Mouse (Mus musculus) kidney, postnatal 0 days (tissue): Measurements from ENCODE around the gene Tha1. TPM values are rescaled to one million over a fixed set of nuclear protein-coding genes. Genes with fewer than 3 reads are reported as not detected.

ENCODE experiments used
- ATAC-seq: fragments of 200-750 bp; cut with Nextera tagmentation; replicated peaks from 2 replicates; pipeline ENCODE4 v1.8.0; 2017; ENCODE audit warnings: low read depth, moderate number of reproducible peaks, moderate TSS enrichment, moderate library complexity; ENCODE audit not compliant: low FRiP score
- DNase-seq: peaks from one replicate; pipeline ENCODE4 v3.0.0-alpha.2; 2016; ENCODE audit warnings: low spot score
- H3K27ac ChIP-seq: fragments of 300-500 bp; sonication (generic); 2 replicates; pipeline ENCODE4 v1.5.1; 2014; ENCODE audit warnings: mild to moderate bottlenecking
- H3K27me3 ChIP-seq: fragments of 300-500 bp; sonication (generic); 2 replicates; pipeline ENCODE4 v1.6.1; 2014; ENCODE audit warnings: low read length, mixed read lengths; ENCODE audit not compliant: insufficient read depth
- H3K36me3 ChIP-seq: fragments of 300-500 bp; sonication (generic); 2 replicates; pipeline ENCODE4 v1.6.1; 2014; ENCODE audit warnings: low read length, mixed read lengths; ENCODE audit not compliant: insufficient read depth
- H3K4me1 ChIP-seq: fragments of 300-500 bp; sonication (generic); replicated peaks from 2 replicates; pipeline ENCODE4 v1.6.1; 2014; ENCODE audit warnings: antibody characterized with exemption, low read length, mixed read lengths; ENCODE audit not compliant: insufficient read depth
- H3K4me2 ChIP-seq: fragments of 300-500 bp; sonication (generic); 2 replicates; pipeline ENCODE4 v1.6.1; 2014; ENCODE audit warnings: mild to moderate bottlenecking, low read length, moderate library complexity, mixed read lengths
- H3K4me3 ChIP-seq: fragments of 300-500 bp; sonication (generic); replicated peaks from 2 replicates; pipeline ENCODE4 v1.5.1; 2014; ENCODE audit warnings: low read depth, low read length
- H3K9ac ChIP-seq: fragments of 300-500 bp; sonication (generic); 2 replicates; pipeline ENCODE4 v1.6.1; 2014; ENCODE audit warnings: low read depth, low read length
- H3K9me3 ChIP-seq: fragments of 300-500 bp; sonication (generic); replicated peaks from 2 replicates; pipeline ENCODE4 v1.6.1; 2016; ENCODE audit warnings: low read length, inconsistent platforms, mixed read lengths
- CTCF ChIP-seq: IDR thresholded peaks from 2 replicates; pipeline ENCODE4 v1.5.1; 2016; ENCODE audit warnings: antibody characterized with exemption, low read depth, mild to moderate bottlenecking, moderate library complexity
- WGBS: fragments of 180-500 bp; shearing (Covaris S2); extraction: QIAGEN DNeasy Blood & Tissue Kit; methylation state at CpG from one replicate; pipeline ENCODE4 v1.1.7; 2014; 5-methylcytosine and 5-hydroxymethylcytosine counted together
- polyA plus RNA-seq: library from polyadenylated mRNA; unstranded; fragments of >200 nt; fragmentation: Nextera tagmentation; extraction: Ambion mirVana; gene quantifications from 2 replicates; pipeline ENCODE4 v1.2.1, GENCODE M21; 2015

The Tha1 gene
- polyA plus RNA-seq, 1 experiment from 2014 or later = 6.4 TPM

DNA sequence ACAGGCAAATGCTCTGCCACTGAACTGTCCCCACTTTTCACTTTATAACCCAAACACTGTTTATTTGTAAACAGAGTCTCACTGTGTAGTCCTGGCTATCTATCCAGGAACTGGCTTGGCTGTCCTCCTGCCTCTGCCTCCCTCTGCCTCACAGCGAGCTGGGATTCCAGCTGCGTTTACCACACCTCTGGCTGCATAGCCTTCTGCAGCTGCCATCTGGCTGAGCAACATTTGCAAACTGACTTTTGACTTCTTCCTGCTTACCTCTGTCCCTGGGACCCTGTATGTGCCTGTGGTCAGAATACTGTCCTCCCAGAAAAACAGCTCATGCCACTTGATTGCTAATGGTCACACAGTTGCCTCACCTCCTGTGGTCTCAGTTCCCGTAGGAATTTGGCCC is 45.9 kb downstream of the Tha1 start:
- no peak for TF ChIP-seq CTCF
- Histone ChIP-seq H3K4me1 (peaks cover 36% of the 10 kb centered on the region; the same call in 1 of the 2 replicates), H3K36me3 (peaks cover under 1% of the 10 kb centered on the region; the same call in 1 of the 2 replicates), H3K4me2 (no peak overlapping the region), H3K27ac (no peak overlapping the region), H3K4me3 (no peak overlapping the region), H3K9me3 (no peaks in the 10 kb centered on the region), H3K9ac (no peak overlapping the region), H3K27me3 (no peaks in the 10 kb centered on the region)
- WGBS = 76% methylated on average over 3 of the region's 3 CpGs
- no peak for DNase-seq
- ATAC-seq = no peak

DNA sequence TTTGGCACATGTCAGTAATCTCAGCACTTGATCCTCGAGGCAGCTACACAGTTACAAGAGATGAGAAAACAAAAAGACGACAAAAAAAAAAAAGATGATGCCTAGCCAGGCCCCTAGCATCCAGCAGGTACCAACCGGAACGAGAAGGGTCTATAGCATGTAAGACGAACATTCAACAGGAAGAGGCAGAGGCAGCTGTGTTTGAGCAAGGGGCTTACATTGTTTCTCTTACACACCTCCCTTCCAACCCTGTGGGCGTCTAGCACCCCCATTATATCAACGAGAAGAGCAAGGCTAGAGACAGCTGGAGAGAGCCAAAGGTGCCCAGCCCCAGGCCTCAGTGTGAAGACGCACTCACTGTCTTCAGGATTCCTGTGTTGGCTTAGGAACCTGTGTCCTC is 46.4 kb downstream of the Tha1 start:
- H3K4me3 ChIP-seq = no peak overlapping the region
- H3K4me1 ChIP-seq = peaks cover 32% of the 10 kb centered on the region; the same call in 1 of the 2 replicates
- peaks cover 6% of the 10 kb centered on the region; the same call in 1 of the 2 replicates for H3K36me3 ChIP-seq
- TF ChIP-seq CTCF = no peak
- no peaks in the 10 kb centered on the region for H3K9me3 ChIP-seq
- ATAC-seq (no peak), DNase-seq (no peak)
- 0 out of 2 replicates have a peak overlapping the region, but pooled peaks have one; percentile 66 for H3K9ac ChIP-seq
- 47% methylated on average over 8 of the region's 8 CpGs for WGBS
- H3K4me2 ChIP-seq = 0 out of 2 replicates have a peak overlapping the region, but pooled peaks have one; percentile 85
- no peak overlapping the region for H3K27ac ChIP-seq
- H3K27me3 ChIP-seq = no peaks in the 10 kb centered on the region

DNA sequence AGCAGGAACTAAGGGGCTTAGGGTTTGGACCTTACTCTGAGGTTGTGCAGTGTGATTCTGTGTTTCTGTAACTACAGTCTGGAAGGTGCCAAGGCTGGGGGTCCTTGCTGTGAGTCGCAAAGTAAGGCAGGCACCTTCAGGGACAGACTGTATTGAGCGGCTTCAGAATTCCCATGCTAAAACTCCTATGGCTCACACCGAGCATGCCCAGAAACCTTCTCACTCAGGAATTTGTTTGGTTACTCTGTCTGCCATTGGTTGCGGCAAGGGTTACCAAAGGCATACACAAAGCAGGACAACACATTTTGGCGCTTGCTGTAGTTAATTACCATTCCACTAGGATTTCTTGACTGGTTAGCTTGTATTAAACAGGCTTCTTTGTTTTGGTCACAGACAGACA is 47.1 kb downstream of the Tha1 start:
- 9% methylated on average over 5 of the region's 5 CpGs for WGBS
- H3K27ac ChIP-seq = peak overlapping the region; percentile 82
- DNase-seq (peak; percentile 73), ATAC-seq (no peak)
- no peaks in the 10 kb centered on the region for H3K9me3 ChIP-seq
- H3K4me3 ChIP-seq = peak overlapping the region; percentile 48
- peaks cover 31% of the 10 kb centered on the region; the same call in 1 of the 2 replicates for H3K4me1 ChIP-seq
- H3K36me3 ChIP-seq = peaks cover 13% of the 10 kb centered on the region; the same call in 1 of the 2 replicates
- peak overlapping the region; percentile 66; the same call in 1 of the 2 replicates for H3K9ac ChIP-seq
- no peak for TF ChIP-seq CTCF
- no peaks in the 10 kb centered on the region for H3K27me3 ChIP-seq
- H3K4me2 ChIP-seq = peak overlapping the region; percentile 85

DNA sequence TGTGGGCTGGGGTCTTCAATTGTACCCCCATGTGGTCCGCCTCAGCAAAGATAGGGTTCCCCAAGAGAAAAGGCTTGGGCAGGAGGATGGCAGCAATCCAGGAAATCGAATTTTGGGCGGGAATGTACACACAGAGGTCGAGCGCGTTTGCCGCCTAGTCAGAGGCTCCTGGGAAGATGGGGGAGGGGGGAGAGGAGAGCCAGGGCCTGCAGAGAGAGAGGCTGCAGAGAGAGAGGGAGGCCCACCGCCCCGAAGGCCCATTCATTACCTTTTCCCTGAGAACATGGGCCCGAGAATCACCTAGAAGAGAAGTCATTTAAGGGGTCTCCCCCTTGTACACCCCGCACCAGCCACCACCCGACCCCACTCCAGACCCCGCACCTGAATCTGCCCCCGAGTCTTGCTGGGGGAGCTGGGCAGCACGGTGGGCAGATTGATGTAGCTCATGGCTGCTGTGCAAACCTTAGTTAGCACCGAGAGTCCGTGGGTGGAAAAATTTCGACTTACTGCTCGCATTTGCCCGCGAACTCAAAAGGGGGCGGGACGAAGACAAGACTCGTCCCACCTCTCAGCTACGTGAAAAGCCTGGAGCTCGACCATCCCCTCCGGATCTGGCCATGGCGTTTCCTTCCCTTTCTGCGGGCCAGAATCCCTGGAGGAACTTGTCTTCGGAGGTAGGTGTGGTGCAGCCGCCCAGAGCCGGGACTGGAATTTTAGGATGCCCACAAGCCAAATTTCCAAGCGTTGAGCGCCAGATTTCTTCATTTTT is 47.8 kb downstream of the Tha1 start, which contains the start of the genes Afmid and Tk1:
Gene Afmid, plus strand, starts transcription at position 592 of the 769 bp plus-strand sequence.
Gene Tk1, minus strand, starts transcription at position 760 of the 769 bp plus-strand sequence.
- DNase-seq (peak; percentile 97), ATAC-seq (peak; percentile 40; the same call in 1 of the 2 replicates)
- TF ChIP-seq CTCF = no peak; the same call in 1 of the 2 replicates
- Histone ChIP-seq H3K4me2 (peak within 1 kb of the TSS; percentile 85), H3K4me3 (peak within 1 kb of the TSS; percentile 48), H3K9ac (peak within 1 kb of the TSS; percentile 66), H3K36me3 (peaks cover 14% of the 10 kb centered on the region; the same call in 1 of the 2 replicates), H3K27ac (peak within 1 kb of the TSS; percentile 82), H3K9me3 (no peaks in the 10 kb centered on the region), H3K4me1 (peaks cover 31% of the 10 kb centered on the region; the same call in 1 of the 2 replicates), H3K27me3 (no peaks in the 10 kb centered on the region)
- WGBS = under 1% methylated on average over 33 of the region's 34 CpGs

DNA sequence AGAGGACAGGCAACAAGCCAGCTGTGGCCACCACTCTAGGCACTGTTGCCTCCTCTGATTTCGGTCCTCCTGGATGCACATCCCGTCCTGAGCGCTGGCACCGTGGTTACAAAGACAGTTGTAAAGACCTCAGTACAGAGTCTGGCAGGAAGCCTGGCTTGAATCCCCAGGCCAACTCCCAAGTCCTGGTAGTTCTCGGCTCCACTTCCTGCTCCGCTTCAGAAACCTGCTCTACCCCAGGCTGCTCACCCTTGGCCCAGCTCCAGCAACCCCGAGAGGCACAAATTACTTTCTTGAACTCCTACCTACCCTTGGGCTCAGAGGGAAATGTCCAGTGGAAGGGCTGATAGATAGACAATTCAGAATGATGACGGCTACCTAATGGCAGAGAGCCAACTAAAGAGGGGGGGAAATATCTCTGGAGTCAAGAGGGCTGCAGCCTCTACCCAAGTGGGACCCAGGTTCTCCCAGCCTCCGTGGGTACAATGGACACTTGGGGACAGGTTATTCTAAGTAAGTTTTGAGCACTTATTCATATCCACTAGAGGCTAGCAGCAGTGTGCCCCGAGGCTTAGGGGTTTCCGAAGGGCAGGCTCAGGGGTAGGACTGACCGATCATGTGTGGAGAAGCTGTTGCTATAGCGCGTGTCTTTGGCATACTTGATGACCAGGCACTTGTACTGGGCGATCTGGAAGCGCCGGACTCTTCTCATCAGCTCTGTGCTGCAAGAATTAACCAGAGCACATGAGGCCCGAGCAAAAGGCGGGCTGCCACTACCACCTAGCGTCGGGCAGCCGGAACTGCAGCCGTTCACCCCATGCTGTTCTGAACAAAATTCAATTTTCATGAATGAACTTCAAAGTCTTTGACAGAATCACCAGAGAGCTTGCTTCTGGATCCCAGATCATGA is 49.0 kb downstream of the Tha1 start:
- Histone ChIP-seq H3K9me3 (no peaks in the 10 kb centered on the region), H3K36me3 (peaks cover 18% of the 10 kb centered on the region; the same call in 1 of the 2 replicates), H3K4me3 (peak overlapping the region; percentile 48), H3K27ac (peak overlapping the region; percentile 37; the same call in 1 of the 2 replicates), H3K27me3 (no peaks in the 10 kb centered on the region), H3K4me1 (peaks cover 31% of the 10 kb centered on the region; the same call in 1 of the 2 replicates), H3K4me2 (peak overlapping the region; percentile 85), H3K9ac (peak overlapping the region; percentile 66; the same call in 1 of the 2 replicates)
- ATAC-seq (peak; percentile 82), DNase-seq (peak; percentile 91)
- WGBS = 6% methylated on average over 23 of the region's 23 CpGs
- TF ChIP-seq CTCF = peak; percentile 93
